Mouse (Mus musculus) MN1 (cell line): ENCODE results near the gene Tlr9.
A peak's percentile ranks its signal among the peaks of the same experiment; 100 is the strongest.

ENCODE experiments used
- DNase-seq: peaks from one replicate; pipeline ENCODE4 v3.0.0-alpha.2; 2016; ENCODE audit warnings: low spot score

The Tlr9 gene

DNA sequence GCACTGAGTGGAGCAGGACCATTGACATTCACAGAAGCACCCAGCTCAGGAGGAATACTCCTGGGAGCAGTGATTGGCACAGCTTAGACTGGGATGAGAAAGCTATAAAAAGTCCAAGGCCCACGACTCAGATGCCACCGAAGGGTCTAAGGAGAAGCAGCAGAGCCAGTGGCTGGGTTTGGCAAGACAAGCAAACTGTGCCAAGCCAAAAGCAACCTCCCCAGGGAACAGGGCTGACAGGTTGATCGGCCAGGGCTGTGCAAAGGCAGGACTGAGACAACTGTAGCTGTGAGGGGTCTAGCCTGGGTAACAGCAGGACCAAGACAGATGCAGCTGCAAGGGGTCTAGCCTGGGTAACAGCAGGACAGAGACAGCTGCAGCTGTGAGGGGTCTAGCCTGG lies 10.6 kb downstream of the Tlr9 start:
- DNase-seq, result no peak

DNA sequence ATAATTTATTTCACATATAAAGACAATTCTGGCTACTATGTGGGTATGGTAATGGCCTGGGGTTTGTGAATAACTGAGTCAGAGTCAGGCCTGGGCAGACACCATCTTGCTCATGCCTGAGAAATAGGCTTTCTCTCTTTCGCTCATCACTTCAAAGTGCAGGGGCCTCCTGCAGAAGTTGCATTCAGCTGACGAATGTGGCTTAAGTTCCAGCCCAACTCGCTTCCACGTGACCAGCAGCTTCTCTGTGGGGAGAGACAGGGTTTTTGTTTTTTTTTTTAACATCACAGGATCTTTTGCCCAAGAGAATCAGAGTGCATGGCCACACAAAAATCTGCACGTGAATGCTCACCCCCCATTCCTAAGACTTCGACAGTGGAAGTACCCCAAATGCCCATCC lies 11.6 kb downstream of the Tlr9 start:
- no peak for DNase-seq

DNA sequence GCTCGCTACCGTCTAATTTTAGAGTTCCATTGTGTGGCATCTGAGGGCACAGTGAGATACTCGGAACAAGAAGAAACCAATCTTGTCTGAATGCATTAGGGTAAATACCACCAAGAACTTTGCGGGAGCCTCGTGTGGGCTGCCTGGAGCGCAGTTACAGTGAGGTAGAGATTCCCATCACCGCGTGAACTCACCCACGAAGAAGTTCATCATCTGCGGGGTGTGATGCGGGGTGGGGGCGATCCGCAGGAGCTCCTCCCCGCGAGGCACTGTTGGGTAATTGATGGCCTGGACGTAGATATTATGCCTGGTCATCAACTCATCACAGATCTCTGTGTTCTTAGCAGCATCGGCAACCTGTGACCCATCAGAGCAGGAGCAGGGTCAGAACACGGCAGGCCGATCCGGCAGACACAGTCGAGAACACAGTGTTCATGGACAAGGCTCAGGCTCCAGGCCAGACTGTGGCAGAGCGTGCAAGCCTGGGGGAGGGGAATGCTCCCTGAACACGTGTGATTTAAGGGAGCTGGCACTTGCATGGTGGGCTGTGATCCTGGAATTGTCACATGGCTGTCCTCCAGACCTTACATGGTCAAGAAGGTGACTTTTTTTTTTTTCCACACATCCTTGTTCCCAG lies 12.9 kb downstream of the Tlr9 start:
- no peak for DNase-seq

DNA sequence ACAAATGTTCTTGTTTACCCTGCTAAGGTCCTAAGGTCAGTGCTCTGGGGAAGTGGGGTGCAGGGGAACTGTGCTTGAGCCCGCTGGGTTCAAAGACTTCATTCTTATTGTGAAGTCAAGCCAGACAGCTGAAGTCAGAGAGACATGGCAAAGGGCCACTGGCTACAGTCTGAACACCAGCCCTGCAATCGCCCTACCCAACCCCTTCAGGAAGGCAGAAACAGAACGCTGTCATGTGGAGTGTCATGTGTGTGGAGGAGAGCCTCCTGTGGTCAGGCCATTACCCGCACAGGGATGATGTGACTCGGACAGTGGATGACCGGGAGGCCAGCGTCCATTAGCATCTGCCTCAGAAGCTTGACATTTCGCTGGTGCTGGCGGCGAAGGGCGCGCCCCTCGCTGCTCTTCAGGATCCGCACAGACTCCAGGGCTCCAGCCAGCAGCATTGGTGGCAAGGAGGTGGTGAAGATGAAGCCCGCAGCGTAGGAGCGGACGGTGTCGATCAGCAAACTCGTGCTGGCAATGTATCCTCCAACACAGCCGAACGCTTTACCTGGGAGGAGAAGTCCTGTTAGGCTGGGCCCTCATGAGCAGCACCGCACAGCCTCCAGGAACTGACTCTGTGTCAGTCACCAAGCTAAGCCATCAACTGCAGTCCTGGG lies 13.9 kb downstream of the Tlr9 start:
- DNase-seq, result no peak

DNA sequence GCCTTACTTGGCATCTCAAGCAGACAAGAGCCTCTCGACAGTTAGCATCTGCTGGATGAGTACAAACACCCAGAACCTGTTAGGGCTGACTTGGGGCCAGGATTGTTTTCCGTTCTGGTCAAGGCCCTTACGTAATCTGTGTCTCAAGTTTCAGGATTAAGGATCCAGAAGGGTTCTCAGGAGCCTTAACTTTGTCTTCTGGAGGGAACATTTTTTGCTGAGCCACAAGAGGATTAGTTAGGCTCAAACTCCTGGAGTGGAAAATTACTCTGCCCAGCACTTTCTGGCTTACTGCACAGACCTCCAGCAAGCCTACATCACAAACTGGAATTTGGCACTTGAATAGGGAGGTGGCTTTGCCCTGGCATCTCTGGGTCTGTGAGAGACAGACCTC lies 14.4 kb downstream of the Tlr9 start:
- no peak for DNase-seq

DNA sequence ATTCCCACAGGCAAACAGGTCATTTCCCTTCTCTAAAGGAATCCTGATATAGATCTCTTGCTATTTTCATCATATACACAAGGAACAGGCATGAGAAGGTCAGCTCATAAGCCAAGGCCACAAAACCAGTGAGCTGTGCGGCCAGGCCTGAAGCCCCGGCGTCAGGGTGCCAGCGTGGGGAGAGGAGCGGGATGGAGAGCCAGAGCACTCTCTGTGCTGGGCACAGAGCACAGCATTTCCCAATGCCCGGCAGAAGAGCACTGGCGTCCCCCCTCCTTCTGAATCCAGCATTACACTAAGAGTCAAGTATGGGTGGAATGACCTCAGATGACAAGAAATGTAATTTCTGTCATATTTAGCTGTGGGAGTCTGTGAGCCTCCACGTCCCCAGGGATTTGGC lies 15.0 kb downstream of the Tlr9 start:
- no peak for DNase-seq

DNA sequence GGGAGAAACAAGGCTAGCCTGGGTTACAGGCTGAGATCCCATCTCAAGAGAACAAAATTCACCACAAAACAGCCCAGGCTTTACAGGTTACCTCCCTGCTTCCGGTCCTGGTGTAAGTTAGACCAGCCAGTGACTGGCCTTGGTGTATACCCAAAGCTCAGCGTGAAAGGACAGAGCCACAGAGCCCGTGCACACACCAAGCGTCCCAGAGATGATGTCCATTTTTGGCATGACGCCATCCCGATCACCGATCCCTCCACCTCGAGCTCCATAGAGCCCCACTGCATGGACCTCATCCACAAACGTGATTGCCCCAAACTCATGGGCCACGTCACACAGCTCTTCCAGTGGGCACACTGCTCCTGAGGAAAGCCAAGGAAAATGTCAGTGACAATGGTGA lies 15.5 kb downstream of the Tlr9 start:
- DNase-seq, result no peak

DNA sequence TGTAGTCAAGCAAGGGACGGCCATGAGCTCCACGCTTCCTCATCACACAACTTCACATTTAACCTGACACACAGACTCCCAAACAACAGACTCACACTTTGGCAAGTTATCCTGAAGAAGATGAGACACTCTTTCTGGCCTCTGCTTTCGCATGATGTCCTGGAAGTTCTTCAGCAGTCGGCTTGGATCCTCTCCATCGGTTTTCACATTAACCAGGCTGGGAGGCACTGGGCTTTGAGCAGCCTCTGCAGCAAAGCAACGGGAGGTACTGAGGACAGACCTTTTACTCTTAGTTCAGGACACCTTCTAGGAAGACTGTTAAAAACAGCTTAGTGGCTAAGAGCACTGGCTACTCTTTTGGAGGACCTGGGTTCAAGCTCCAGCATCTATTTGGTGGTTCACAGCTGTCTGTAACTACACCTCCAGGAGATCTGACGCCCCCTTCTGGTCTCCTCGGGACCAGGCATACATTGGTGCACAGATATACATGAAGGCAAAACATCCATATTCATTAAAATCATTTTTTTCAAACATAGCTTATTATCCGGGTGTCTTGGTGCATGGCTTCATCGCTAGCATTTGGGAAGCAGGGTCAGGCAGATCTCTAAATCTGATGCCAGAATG lies 19.3 kb downstream of the Tlr9 start:
- no peak for DNase-seq

DNA sequence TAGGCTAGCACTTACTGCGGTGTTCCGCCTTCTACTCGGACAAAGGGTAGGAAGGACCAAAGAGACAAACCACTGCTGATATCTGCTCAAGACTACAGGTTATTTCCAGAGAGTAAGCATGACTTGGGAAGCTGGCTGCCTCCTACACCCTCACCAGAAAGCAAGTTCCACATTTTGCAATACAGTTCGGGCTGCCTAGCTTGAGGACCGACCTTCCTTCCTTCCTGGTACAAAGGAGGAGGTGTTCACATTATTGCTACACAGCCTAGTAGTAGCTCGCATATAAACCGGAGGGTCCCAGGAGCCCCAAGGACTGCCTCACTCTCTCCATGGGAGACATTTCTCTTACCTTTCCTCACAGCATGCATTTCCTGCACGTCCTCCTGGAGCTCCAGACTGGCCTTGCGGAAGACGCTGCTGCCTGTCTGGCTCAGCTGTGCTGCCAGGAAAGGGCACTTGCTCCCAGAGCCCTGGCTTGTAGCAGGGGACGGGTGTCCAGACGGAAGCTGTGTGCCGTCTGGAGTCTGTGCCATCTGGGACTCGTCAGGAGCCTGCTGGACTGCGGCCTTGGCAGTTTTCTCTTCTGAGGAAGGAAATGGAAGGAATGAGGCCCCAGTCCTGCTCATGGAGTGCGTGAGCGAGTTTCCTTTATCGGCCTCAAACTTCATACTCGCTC lies 20.6 kb downstream of the Tlr9 start:
- DNase-seq, result peak; percentile 88

DNA sequence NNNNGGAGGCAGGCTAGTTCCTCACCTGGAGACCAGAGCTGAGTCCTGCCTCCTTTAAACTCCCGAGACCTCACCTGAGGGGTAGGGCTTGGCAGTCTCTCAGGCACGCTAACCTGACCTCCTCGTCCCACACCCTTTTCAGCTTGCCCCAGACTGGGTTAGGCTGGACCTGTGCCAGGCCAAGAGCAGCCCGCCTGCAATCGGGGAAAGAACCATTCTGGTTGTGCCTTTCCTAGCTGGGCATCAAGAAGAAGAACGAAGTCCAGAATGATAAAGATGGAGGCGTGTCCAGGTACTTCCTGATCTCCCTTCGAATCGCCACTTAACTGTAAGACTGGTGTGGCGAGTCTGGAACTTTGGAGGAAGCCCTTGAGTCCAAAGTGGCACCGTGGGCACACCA lies 27.2 kb downstream of the Tlr9 start:
- no peak for DNase-seq

DNA sequence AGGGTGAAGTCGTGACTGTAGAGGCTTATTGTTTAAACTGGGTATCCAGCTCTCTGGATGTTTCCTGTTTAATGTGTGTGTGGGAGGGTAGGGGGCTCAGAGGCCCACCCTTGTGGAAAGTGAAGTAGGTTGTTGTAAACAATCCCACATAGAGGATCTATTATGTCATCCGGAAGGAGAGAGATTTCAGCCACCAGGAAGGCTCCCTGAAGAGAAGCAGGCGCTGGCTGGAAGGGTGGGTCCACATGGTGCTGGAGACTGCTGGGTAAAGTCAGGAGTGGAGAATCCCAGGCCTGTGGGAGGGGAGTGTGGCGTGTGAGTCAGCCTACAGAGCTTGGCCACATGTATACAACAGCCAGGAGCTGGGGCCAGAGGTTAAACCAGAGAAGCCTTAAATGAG lies 27.8 kb downstream of the Tlr9 start:
- no peak for DNase-seq

DNA sequence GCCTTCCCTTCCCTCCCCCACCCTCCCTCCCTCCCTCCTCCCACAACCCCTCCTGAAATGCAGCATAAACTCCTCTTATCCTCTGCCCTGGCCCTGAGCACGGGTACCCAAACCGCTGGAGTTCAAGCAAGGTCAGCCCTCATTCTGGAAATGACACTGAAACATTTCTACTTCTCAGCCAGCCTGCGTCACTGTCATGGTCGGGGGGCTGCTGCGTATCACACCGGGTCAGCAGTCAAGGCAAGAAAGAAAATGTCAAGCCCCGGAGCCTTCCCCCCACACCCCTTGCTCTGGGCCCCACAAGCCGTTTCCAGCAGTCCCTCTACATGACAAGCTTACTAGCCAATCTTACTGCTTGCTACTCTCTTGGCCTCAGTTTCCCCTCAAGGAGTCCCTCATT lies 28.7 kb downstream of the Tlr9 start:
- no peak for DNase-seq

DNA sequence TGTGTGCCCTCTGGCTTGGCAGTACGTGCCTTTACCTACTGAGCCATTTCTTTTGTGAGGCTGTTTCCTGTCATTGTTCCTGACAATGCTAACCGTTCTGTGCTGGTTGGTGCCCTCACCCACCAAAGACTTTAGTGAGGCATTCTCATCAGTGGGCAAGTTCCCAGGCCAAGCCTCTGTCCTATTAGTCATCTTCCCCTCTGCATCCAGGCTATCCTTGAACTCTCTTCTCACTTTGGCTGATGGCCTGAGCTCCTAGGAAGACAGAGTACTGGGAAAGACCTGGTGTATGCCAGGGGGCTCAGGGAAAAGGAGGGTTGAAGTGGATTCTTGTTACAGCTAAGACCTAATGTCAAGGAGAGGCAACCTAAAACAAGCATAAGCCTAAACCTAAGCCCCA lies 31.6 kb downstream of the Tlr9 start:
- no peak for DNase-seq

DNA sequence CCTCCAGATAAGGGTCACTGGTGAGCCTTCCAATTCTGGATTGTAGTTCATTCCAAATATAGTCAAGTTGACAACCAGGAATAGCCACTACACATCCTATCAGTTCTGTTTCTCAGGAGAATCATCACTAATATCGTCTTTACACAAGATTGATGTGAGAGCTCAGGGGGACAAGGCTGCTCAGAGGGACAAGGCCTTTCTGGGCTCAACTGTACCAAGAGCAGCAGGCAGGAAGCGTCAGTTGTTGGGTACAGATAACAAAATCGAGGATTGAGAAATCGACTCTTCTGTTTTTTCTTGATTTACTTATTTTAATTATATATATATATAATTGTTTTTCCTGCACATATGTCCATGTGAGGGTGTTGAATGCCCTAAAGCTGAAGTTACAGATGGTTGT lies 36.0 kb downstream of the Tlr9 start:
- no peak for DNase-seq

DNA sequence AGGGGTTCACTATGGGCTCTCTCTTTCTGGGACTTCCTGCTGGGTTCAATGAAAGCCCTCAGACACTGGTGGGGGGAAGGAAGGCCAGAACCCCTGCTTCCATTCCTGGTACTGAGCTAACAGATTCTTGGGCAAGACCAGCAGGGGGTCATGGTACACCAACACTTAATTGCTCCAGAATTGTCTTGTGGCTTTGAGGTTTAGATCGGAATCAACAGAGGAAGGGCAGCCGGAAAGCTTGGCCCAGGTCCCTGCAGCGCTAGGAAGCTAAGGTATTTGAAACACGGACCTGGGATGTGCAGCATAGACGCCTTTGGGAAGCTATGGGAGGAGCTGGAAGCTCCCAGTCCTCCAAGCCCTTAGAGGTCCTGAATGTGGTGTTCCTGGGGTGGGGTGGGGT lies 36.6 kb downstream of the Tlr9 start:
- DNase-seq, result no peak

DNA sequence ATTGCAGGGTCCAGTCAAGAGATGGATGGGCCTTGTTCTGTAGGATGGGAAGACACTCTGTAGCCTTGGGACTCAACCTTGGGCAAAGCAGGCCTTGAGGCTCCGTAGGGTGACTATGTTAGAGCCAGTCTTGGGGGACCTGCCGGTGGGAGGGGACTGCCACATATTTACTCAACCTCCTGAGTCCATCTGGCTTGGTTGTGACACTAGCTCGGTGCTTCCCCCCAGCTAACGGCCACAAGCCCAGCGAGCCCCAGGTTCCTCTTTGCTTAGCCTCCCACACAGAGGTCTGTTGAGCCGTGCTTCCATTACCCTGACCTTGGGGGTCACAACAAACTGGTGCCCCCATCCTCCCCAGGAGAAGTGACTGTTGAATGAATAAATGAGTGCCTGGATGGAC lies 38.7 kb downstream of the Tlr9 start:
- no peak for DNase-seq

DNA sequence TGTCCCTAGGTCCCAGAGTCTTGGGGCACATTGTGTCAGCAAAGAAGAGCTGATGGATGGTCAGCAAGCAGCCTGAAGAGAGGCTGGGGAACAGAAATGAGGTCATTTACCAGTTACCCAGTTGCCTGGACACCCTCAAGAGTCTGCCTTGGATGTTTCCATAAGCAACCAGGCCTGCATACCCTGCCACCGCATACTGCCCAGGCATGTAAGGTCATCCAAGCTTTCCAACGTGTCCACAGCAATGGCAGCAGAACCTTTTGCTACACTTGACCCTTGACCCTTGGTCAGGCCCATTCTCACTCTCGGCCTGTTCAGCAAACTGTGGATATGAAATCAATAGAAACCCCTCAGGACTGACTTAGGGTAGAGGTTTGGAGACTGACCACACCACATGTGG lies 39.1 kb downstream of the Tlr9 start:
- no peak for DNase-seq

DNA sequence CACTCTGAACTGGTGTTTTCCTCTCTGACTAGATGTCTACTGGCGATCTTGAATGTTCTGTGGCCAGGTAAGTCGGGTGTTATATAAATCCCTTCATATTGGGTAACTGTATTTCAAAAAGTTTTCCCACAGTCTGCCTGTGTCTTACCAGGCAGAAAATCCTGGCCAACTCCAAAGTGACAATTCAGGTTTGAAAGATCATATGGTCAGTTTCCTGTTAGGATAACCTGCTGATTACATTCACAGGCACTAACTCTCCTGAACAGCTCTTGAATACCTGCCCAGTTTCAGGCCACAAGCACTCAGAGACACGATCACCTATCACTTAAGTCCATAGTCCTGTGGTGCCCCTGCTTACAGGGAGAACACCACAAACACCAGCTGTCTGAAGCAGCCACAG lies 39.7 kb downstream of the Tlr9 start:
- DNase-seq, result no peak

DNA sequence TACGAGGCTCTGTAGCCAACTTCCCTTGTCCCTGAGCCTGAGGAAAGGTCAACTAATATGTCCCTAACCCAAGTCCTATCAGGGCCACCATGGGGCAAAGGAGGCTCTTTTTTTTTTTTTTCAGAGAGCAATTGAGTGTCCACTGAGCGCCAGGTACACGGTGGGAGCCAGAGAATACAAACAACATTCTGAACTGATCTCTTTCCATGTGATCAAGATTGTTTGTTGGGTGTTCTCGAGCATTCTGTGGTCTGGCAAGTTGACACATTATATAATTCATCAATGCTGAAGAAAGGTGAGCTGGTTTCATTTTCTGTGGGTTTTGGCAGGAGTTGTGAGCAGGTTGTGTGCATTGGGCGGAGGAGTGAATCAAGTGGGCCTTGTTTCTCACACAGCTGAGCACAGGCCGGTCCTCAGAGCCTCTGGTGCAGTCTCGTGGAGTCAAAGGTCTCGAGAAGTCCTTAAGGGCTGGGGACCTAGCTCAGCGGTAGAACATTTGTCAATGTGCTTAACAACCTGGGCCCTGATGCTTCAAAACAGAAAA lies 41.1 kb downstream of the Tlr9 start:
- no peak for DNase-seq

DNA sequence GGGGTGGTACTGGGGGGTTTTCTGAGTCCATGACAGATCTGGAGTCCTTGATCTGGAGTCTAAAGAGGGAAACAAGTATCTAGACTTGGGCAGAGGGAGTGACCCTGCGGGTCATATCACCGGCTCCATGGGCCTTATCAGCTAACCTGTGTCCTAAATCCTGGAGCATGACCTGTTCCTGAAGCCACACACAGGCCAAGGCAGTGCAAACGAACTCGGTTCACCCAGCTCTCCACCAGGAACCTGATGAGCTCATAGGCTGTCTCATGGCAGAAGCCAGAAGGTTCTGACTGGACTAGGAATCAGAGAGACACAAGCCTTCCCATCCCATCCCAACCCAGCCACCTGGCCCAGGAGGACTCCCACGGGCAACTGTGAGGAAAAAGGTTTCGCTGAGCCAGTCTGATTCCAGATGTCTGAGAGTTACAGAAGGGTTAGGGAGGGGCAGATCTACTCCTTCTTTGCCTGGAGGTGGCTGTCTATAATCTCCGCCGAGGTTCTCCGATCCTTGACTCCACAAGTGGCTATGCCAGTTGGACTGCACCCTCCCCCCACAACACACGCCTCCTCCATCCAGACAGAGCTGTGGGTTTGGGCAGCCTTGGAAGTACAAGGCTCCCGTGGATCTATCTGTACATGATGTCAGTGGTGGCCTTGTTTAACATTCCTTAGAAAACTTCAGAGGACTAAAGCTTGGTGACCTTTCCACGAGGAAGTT lies 43.1 kb downstream of the Tlr9 start:
- DNase-seq, result no peak

DNA sequence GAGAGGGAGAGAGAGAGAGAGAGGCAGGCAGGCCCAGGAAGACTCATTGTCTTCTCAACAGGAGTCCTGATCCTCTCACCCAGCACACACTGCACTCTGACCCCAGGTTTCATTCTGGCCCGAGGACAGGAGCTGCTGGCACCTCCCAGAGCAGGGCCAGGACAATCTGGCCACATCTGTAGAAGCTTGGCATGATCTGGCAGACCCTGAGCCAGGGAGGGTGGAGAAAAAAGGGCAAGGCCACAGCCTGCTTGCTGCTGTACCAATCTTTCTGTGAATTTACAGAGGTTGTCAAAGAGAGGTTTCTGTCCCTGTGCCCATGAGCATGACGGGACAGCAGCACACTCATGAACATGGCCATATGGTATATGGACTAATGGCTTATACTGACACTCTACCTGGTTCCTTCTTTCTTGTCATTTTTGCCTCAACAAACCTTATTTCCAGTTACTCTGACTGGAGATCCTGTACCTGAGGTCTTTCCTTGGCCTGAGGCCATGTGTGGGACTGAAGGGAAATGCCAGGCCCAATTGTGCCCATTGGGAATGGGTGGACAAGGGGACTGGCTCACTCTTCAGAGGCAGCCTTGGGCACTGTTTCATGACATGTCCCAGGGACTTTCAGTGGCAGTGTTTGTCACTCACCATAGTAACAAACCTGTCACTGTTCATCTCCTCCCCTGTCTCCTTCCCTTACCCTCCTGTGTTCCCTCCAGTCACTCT lies 44.7 kb downstream of the Tlr9 start:
- no peak for DNase-seq

DNA sequence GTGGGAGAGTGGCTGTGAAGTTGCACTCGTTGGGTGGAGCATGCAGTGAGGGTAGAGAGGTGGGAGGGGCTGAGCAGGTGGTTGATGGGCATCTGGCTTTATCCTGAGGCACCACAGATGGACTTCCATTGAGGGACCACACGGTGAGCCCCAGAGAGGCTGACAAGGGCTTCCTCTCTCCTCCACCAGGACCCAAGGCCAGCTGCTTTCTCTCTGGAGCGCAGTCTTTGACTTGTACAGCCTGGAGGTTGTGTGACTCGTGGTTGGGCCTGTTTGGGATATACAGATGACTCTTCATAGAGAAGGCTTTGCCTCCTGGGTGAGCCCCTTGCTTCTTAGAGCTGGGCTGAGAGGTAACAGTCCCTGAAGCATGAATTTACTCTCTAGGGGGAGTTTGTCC lies 46.0 kb downstream of the Tlr9 start:
- DNase-seq, result peak; percentile 45
